Mouse (Mus musculus) stomach, postnatal 0 days (tissue): ENCODE measurements around the gene Cuedc1.

Experiments
- CTCF ChIP-seq: IDR thresholded peaks from 2 replicates; pipeline ENCODE4 v1.5.1; 2016; ENCODE audit warnings: antibody characterized with exemption, low read depth, mild to moderate bottlenecking, moderate library complexity
- EP300 ChIP-seq: optimal IDR thresholded peaks from 2 replicates; pipeline ENCODE3; 2016; ENCODE audit warnings: antibody characterized with exemption

- TF ChIP-seq CTCF = peak; percentile 49
- TF ChIP-seq EP300 = no peak
Measured at GRCm38 (mm10) chr11:88180467-88180958, 82.7 kb downstream of the Cuedc1 start.
